Mouse (Mus musculus) MEL (cell line): ENCODE measurements around the gene Ss18l2. TPM values are rescaled to one million over a fixed set of nuclear protein-coding genes. Genes with fewer than 3 reads are reported as not detected.

Source experiments
- DNase-seq: peaks from one replicate; pipeline ENCODE4 v3.0.0; 2011; ENCODE audit warnings: low read depth, low spot score
- H3K27ac ChIP-seq: 2 replicates; pipeline ENCODE4 v1.5.1; 2012; ENCODE audit warnings: low read depth, mild to moderate bottlenecking, control low read depth, low read length, moderate library complexity; ENCODE audit not compliant: control insufficient read depth
- H3K27me3 ChIP-seq, 2 experiments: fragments of 150-350 bp in 1 of 2; sonication (generic) in 1 of 2; 2 replicates each; pipeline ENCODE4 v1.6.1; 2012; ENCODE audit warnings: low read length in 2 of 2, mild to moderate bottlenecking in 2 of 2, improper control_type of control experiment in 1 of 2, moderate library complexity in 1 of 2; ENCODE audit not compliant: insufficient read depth in 2 of 2, control insufficient read depth in 1 of 2
- H3K36me3 ChIP-seq, 2 experiments: 2 replicates each; pipeline ENCODE4 v1.6.1; 2012 to 2014; ENCODE audit warnings: low read length in 2 of 2, improper control_type of control experiment in 1 of 2, inconsistent platforms in 1 of 2, mild to moderate bottlenecking in 1 of 2; ENCODE audit not compliant: insufficient read depth in 2 of 2, control insufficient read depth in 1 of 2
- H3K4me1 ChIP-seq, 2 experiments: fragments of 150-350 bp in 1 of 2; sonication (generic) in 1 of 2; 2 replicates each; pipeline ENCODE4 v1.6.1; 2012; ENCODE audit warnings: low read length in 2 of 2, improper control_type of control experiment in 1 of 2, mild to moderate bottlenecking in 1 of 2; ENCODE audit not compliant: insufficient read depth in 2 of 2, control insufficient read depth in 1 of 2
- H3K4me3 ChIP-seq, 2 experiments: fragments of 150-350 bp in 1 of 2; sonication (generic) in 1 of 2; 2 replicates each; pipeline ENCODE4 v1.5.1; 2012; ENCODE audit warnings: low read depth in 2 of 2, low read length in 2 of 2, mild to moderate bottlenecking in 2 of 2, moderate library complexity in 2 of 2, control low read depth in 1 of 2, improper control_type of control experiment in 1 of 2; ENCODE audit not compliant: control insufficient read depth in 1 of 2, insufficient read depth in 1 of 2
- H3K79me2 ChIP-seq: 2 replicates; pipeline ENCODE4 v1.6.1; 2012; ENCODE audit warnings: mild to moderate bottlenecking, low read length, moderate library complexity; ENCODE audit not compliant: control insufficient read depth, poor library complexity, insufficient read depth
- H3K9ac ChIP-seq: 2 replicates; pipeline ENCODE4 v1.6.1; 2012; ENCODE audit warnings: low read depth, mild to moderate bottlenecking, control low read depth, low read length, moderate library complexity; ENCODE audit not compliant: control insufficient read depth, poor library complexity, severe bottlenecking
- H3K9me3 ChIP-seq: fragments of 150-350 bp; sonication (generic); replicated peaks from 2 replicates; pipeline ENCODE4 v1.6.1; 2012; ENCODE audit warnings: mild to moderate bottlenecking, low read length, improper control_type of control experiment, moderate library complexity; ENCODE audit not compliant: insufficient read depth
- BHLHE40 ChIP-seq: IDR thresholded peaks from 2 replicates; pipeline ENCODE4 v1.6.1; 2012; ENCODE audit warnings: low read depth, mild to moderate bottlenecking, inconsistent platforms, low read length, improper control_type of control experiment, borderline replicate concordance
- CHD1 ChIP-seq: IDR thresholded peaks from 2 replicates; pipeline ENCODE4 v1.6.1; 2012; ENCODE audit warnings: low read depth, mild to moderate bottlenecking, inconsistent platforms, low read length, improper control_type of control experiment
- CTCF ChIP-seq, 3 experiments: IDR thresholded peaks in 2 of 3; conservative IDR thresholded peaks in 1 of 3; 2 replicates each; pipeline ENCODE4 v1.5.1; 2011 to 2012; ENCODE audit warnings: low read length in 3 of 3, low read depth in 2 of 3, mild to moderate bottlenecking in 2 of 3, improper control_type of control experiment in 1 of 3, inconsistent platforms in 1 of 3, mixed read lengths in 1 of 3, moderate library complexity in 1 of 3; ENCODE audit not compliant: control insufficient read depth in 1 of 3, insufficient read depth in 1 of 3, poor library complexity in 1 of 3, severe bottlenecking in 1 of 3
- E2F4 ChIP-seq: IDR thresholded peaks from 2 replicates; pipeline ENCODE4 v1.6.1; 2011; ENCODE audit warnings: low read depth, low read length, improper control_type of control experiment, borderline replicate concordance
- ELF1 ChIP-seq: IDR thresholded peaks from 2 replicates; pipeline ENCODE4 v1.6.1; 2014; ENCODE audit warnings: low read depth, mild to moderate bottlenecking, inconsistent platforms, low read length, improper control_type of control experiment, moderate library complexity
- GATA1 ChIP-seq: IDR thresholded peaks from 2 replicates; pipeline ENCODE4 v1.6.1; 2011; ENCODE audit warnings: low read depth, low read length, improper control_type of control experiment
- HCFC1 ChIP-seq: IDR thresholded peaks from 2 replicates; pipeline ENCODE4 v1.6.1; 2012; ENCODE audit warnings: low read depth, mild to moderate bottlenecking, inconsistent platforms, low read length, improper control_type of control experiment, moderate library complexity
- MAFK ChIP-seq: IDR thresholded peaks from 2 replicates; pipeline ENCODE4 v1.6.1; 2011; ENCODE audit warnings: low read depth, mild to moderate bottlenecking, low read length, improper control_type of control experiment, borderline replicate concordance
- MAX ChIP-seq: IDR thresholded peaks from 2 replicates; pipeline ENCODE4 v1.6.1; 2011; ENCODE audit warnings: low read length, improper control_type of control experiment
- MAZ ChIP-seq: IDR thresholded peaks from 2 replicates; pipeline ENCODE4 v1.6.1; 2012; ENCODE audit warnings: low read depth, mild to moderate bottlenecking, inconsistent platforms, low read length, improper control_type of control experiment
- MEF2A ChIP-seq: IDR thresholded peaks from 2 replicates; pipeline ENCODE4 v1.6.1; 2014; ENCODE audit warnings: low read depth, mild to moderate bottlenecking, inconsistent platforms, low read length, improper control_type of control experiment; ENCODE audit not compliant: poor library complexity, insufficient replicate concordance, severe bottlenecking; ENCODE audit errors: extremely low read depth
- MXI1 ChIP-seq: IDR thresholded peaks from 2 replicates; pipeline ENCODE4 v1.6.1; 2011; ENCODE audit warnings: mild to moderate bottlenecking, low read depth, low read length, improper control_type of control experiment
- MYC ChIP-seq: IDR thresholded peaks from 2 replicates; pipeline ENCODE4 v1.6.1; 2011; ENCODE audit warnings: low read depth, mild to moderate bottlenecking, low read length, improper control_type of control experiment, moderate library complexity
- POLR2A ChIP-seq, 2 experiments: IDR thresholded peaks; 2 replicates each; pipeline ENCODE4 v1.6.1; 2011 to 2012; ENCODE audit warnings: low read length in 2 of 2, mild to moderate bottlenecking in 2 of 2, control low read depth in 1 of 2, improper control_type of control experiment in 1 of 2, low read depth in 1 of 2, moderate library complexity in 1 of 2; ENCODE audit not compliant: control insufficient read depth in 1 of 2, insufficient read depth in 1 of 2, poor library complexity in 1 of 2
- POLR2AphosphoS2 ChIP-seq: IDR thresholded peaks from 2 replicates; pipeline ENCODE4 v1.6.1; 2011; ENCODE audit warnings: low read length, improper control_type of control experiment
- POLR2AphosphoS5 ChIP-seq: IDR thresholded peaks from 2 replicates; pipeline ENCODE4 v1.6.1; 2012; ENCODE audit warnings: low read depth, borderline replicate concordance, mild to moderate bottlenecking, inconsistent platforms, low read length, moderate library complexity, mixed read lengths
- TAL1 ChIP-seq: IDR thresholded peaks from 2 replicates; pipeline ENCODE4 v1.6.1; 2012; ENCODE audit warnings: mild to moderate bottlenecking, inconsistent platforms, low read length, moderate library complexity, mixed read lengths
- USF2 ChIP-seq, 2 experiments: IDR thresholded peaks; 2 replicates each; pipeline ENCODE4 v1.6.1; 2011 to 2012; ENCODE audit warnings: improper control_type of control experiment in 2 of 2, low read length in 2 of 2, borderline replicate concordance in 1 of 2, inconsistent platforms in 1 of 2, low read depth in 1 of 2, mild to moderate bottlenecking in 1 of 2; ENCODE audit not compliant: insufficient read depth in 1 of 2
- ZKSCAN1 ChIP-seq: IDR thresholded peaks from 2 replicates; pipeline ENCODE4 v1.6.1; 2012; ENCODE audit warnings: low read depth, mild to moderate bottlenecking, inconsistent platforms, low read length, improper control_type of control experiment, moderate library complexity
- ZMIZ1 ChIP-seq: IDR thresholded peaks from 2 replicates; pipeline ENCODE4 v1.6.1; 2012; ENCODE audit warnings: low read depth, mild to moderate bottlenecking, inconsistent platforms, low read length, improper control_type of control experiment, moderate library complexity
- ZNF384 ChIP-seq: IDR thresholded peaks from 2 replicates; pipeline ENCODE4 v1.6.1; 2012; ENCODE audit warnings: low read depth, mild to moderate bottlenecking, inconsistent platforms, low read length, improper control_type of control experiment
- polyA plus RNA-seq, 2 experiments: library from polyadenylated mRNA; stranded (reverse) in 1 of 2; unstranded in 1 of 2; fragments of >175 nt in 1 of 2; fragments of >200 nt in 1 of 2; gene quantifications; 2 replicates each; pipeline versions ENCODE4 v1.2.1 to v1.2.4; 2012; ENCODE audit warnings: low replicate concordance in 2 of 2, low read depth in 1 of 2; ENCODE audit not compliant: insufficient read length in 2 of 2, insufficient read depth in 1 of 2, missing spikeins in 1 of 2
- total RNA-seq: library from RNA; depleted of rRNA; stranded (reverse); fragments of 300-350 nt; gene quantifications from 2 replicates; pipeline ENCODE4 v1.2.3, GENCODE M21; 2012

Gene Ss18l2
- total and polyA plus RNA-seq, 3 experiments, result 47.8 to 48.5 TPM; not detected in 1

DNA sequence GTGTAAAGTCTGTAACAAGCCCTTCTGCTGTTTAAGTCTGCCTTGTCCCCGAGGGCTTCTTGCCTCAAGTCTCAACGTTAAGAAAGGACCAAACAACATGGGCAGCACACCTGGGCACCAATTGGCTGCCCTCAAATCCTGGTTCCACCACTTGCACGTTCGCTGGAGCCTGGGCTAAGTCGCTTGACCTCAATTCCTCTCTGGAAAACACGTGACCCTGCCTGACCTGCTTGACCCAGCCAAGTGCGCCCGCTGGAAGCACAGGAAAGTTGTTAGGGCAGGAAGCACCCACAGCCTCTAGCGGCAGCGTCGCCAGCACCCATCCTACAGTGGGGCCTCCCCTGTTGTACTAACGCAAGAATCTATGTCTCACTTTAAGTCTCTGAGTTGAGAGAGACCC is 15.4 kb upstream of the Ss18l2 start:
- no peak for DNase-seq
- H3K4me3 ChIP-seq, result no peak overlapping the region
- H3K9me3 ChIP-seq, result no peaks in the 10 kb centered on the region
- no peaks in the 10 kb centered on the region for H3K4me1 ChIP-seq
- TF ChIP-seq ELF1 (no peak), MEF2A (no peak), POLR2AphosphoS5 (no peak), ZMIZ1 (no peak), CTCF (IDR thresholded peaks at IDR 0.05 in 2 of 3, conservative IDR thresholded peaks at IDR 0.05 in 1 of 3; ENCODE audit: control insufficient read depth in 1 of 3, insufficient read depth in 1 of 3, low read depth in 2 of 3, low read length in 3 of 3, poor library complexity in 1 of 3, severe bottlenecking in 1 of 3) (no peak), CHD1 (no peak), TAL1 (no peak), HCFC1 (no peak), ZNF384 (no peak), E2F4 (no peak), MXI1 (no peak), MYC (no peak), POLR2A (IDR thresholded peaks at IDR 0.05; ENCODE audit: control insufficient read depth in 1 of 2, insufficient read depth in 1 of 2, low read depth in 1 of 2, low read length in 2 of 2, poor library complexity in 1 of 2) (no peak), MAFK (no peak), MAZ (no peak)
- no peak overlapping the region for H3K9ac ChIP-seq
- no peaks in the 10 kb centered on the region for H3K79me2 ChIP-seq
- H3K27ac ChIP-seq, result no peak overlapping the region
- H3K27me3 ChIP-seq, result no peaks in the 10 kb centered on the region
- no peaks in the 10 kb centered on the region for H3K36me3 ChIP-seq

DNA sequence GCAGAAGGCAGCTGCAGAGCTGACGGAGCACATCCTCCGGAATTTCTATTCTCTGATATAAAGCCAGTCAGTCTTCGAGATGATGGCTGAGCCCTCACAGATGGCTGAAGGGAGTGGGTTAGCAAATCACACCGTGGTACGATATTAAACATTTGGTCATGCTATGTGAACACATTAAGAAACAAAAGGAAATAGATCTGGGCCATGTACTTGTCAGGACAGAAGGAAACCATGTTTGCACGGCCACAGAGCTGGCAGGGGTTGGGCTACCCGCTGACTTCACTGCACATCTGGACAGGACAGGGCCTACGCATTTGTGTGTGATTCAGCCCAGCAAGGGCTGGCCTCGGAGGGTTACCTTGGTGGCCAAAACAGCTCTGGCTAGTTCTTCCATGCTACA is 13.5 kb upstream of the Ss18l2 start:
- DNase-seq, result no peak
- H3K36me3 ChIP-seq, result no peaks in the 10 kb centered on the region
- TF ChIP-seq BHLHE40 (no peak), POLR2AphosphoS2 (no peak), MAX (no peak), GATA1 (no peak), USF2 (IDR thresholded peaks at IDR 0.05; ENCODE audit: borderline replicate concordance in 1 of 2, insufficient read depth in 1 of 2, low read depth in 1 of 2, low read length in 2 of 2) (no peak), MAFK (no peak), ZKSCAN1 (no peak), ZMIZ1 (no peak), MYC (no peak)
- TF ChIP-seq, all 39 proteins: peak for 0
- no peak overlapping the region for H3K9ac ChIP-seq
- no peaks in the 10 kb centered on the region for H3K9me3 ChIP-seq
- no peaks in the 10 kb centered on the region for H3K27me3 ChIP-seq
- no peak overlapping the region for H3K4me3 ChIP-seq
- H3K79me2 ChIP-seq, result no peaks in the 10 kb centered on the region
- no peaks in the 10 kb centered on the region for H3K4me1 ChIP-seq
- no peak overlapping the region for H3K27ac ChIP-seq
